Mouse (Mus musculus): ENCODE measurements around the gene Gpkow. TPM values are rescaled to one million over a fixed set of nuclear protein-coding genes. Genes with fewer than 3 reads are reported as not detected.

Gene Gpkow
- polyA plus RNA-seq, 1 experiment, result 10.9 TPM

DNA sequence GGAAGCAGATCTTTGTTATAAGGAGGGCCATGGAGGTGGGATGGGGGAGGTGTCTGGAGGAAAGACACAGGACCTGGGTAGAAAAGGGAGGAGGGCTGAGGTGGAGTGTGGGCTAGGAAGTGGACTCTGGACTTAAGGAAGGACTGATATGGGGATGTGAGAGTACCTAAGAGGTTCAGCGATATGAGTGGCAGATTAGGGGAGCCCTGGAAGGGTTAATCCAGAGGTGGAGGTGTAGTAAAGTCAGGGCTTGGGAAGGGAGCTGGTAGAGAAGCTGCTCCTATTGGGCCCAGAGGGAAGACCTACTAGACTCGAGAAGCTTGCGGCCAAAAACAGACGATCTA, 32.0 kb downstream of the Gpkow start:
- TF ChIP-seq POLR2A (IDR thresholded peaks at IDR 0.05; ENCODE audit: low read depth, low read length) (no peak), CTCF (conservative IDR thresholded peaks at IDR 0.05; ENCODE audit: insufficient read depth, insufficient read length, low read depth, low read length) (no peak)
- H3K4me1 ChIP-seq (ENCODE audit: control insufficient read depth, insufficient read depth, low read length), result 0 out of 2 replicates have a peak, but pooled peaks cover 3% of the 10 kb centered on the region
- H3K4me3 ChIP-seq (ENCODE audit: insufficient read depth, low read depth, low read length), result peak overlapping the region; percentile 71
- 15% methylated on average over 4 of the region's 4 CpGs for WGBS
- H3K27ac ChIP-seq (ENCODE audit: insufficient read depth, low read depth, low read length), result no peak overlapping the region
- H3K27me3 ChIP-seq (replicated peaks; ENCODE audit: control insufficient read depth, insufficient read depth, low read length), result no peaks in the 10 kb centered on the region
- H3K36me3 ChIP-seq (ENCODE audit: control insufficient read depth, insufficient read depth, low read length), result no peaks in the 10 kb centered on the region
- no peak for DNase-seq

DNA sequence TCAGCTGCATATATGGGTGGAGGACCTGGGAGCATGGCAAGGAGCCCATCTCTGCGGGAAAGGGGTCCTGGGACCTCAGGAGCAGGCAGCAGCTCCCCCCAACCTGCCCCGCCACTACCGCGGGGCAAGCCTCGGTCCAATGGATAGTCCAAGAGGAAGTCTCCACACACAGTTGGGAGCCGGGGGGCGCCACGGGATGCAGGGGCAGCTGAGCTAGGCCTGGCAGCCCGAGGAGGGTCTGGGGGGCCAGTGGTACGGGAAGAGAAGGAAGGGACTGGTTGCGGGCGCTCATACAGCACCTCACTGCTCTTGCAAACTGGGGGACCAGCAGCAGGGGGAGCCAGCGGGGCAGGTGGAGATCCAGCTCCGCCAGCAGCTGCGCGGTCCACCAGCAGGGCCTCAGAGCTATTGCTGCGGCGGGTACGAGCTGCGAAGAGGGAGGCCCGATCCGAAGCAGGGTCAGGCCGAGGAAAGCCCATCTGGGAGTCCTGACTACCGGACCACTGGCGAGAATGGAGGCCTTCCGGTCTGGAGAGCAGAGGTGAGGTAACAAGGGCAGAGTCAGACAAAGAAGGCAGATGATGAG, 36.7 kb downstream of the Gpkow start:
- 32% methylated on average over 17 of the region's 26 CpGs for WGBS
- 0 out of 2 replicates have a peak, but pooled peaks cover 3% of the 10 kb centered on the region for H3K4me1 ChIP-seq (ENCODE audit: control insufficient read depth, insufficient read depth, low read length)
- H3K36me3 ChIP-seq (ENCODE audit: control insufficient read depth, insufficient read depth, low read length), result no peaks in the 10 kb centered on the region
- peak; percentile 66 for DNase-seq
- no peaks in the 10 kb centered on the region for H3K27me3 ChIP-seq (replicated peaks; ENCODE audit: control insufficient read depth, insufficient read depth, low read length)
- H3K4me3 ChIP-seq (ENCODE audit: insufficient read depth, low read depth, low read length), result no peak overlapping the region
- H3K27ac ChIP-seq (ENCODE audit: insufficient read depth, low read depth, low read length), result no peak overlapping the region
- TF ChIP-seq POLR2A (IDR thresholded peaks at IDR 0.05; ENCODE audit: low read depth, low read length), result no peak
- peak; percentile 52 for TF ChIP-seq CTCF (conservative IDR thresholded peaks at IDR 0.05; ENCODE audit: insufficient read depth, insufficient read length, low read depth, low read length)

DNA sequence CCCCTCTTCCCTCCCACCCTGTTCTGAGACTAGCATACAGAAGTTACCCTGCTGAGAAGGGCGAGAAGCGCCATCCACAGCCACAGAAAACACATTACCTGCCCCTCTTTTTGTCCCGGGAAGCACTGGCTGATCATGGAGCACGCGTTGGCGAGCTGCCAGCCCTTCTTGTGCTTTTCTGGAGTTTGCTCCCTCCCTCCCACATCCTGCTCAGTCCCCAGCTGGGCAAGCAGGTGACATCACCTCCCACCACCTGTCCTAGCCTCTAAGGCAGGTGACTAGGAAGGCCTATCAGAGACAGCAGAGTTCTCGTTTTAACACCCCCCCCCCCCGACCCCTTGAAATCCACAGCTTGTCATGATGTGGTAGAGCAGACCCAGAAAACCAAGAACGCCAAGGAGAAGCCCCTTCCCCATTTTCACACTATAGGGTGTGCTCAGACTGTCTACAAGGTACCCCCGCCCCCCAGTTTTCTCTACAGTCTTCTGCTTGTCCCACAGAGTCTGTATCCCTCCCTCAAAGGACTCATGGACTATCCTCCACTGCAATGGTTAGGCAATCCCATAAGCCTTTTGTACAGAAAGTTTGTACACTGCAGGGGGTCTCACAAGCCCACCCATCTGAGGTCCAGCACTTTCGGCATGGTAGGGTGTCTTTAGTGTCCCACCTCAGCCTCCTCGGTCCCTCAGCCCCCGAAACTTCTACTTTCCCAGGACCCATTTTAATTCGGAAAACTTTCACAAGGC, 42.6 kb downstream of the Gpkow start:
- 40% methylated on average over 14 of the region's 14 CpGs for WGBS
- TF ChIP-seq POLR2A (IDR thresholded peaks at IDR 0.05; ENCODE audit: low read depth, low read length) (no peak), CTCF (conservative IDR thresholded peaks at IDR 0.05; ENCODE audit: insufficient read depth, insufficient read length, low read depth, low read length) (no peak)
- H3K27me3 ChIP-seq (replicated peaks; ENCODE audit: control insufficient read depth, insufficient read depth, low read length), result no peaks in the 10 kb centered on the region
- H3K4me1 ChIP-seq (ENCODE audit: control insufficient read depth, insufficient read depth, low read length), result no peaks in the 10 kb centered on the region
- H3K27ac ChIP-seq (ENCODE audit: insufficient read depth, low read depth, low read length), result peak overlapping the region; percentile 85
- peak; percentile 83 for DNase-seq
- no peak overlapping the region for H3K4me3 ChIP-seq (ENCODE audit: insufficient read depth, low read depth, low read length)
- H3K36me3 ChIP-seq (ENCODE audit: control insufficient read depth, insufficient read depth, low read length), result no peaks in the 10 kb centered on the region

DNA sequence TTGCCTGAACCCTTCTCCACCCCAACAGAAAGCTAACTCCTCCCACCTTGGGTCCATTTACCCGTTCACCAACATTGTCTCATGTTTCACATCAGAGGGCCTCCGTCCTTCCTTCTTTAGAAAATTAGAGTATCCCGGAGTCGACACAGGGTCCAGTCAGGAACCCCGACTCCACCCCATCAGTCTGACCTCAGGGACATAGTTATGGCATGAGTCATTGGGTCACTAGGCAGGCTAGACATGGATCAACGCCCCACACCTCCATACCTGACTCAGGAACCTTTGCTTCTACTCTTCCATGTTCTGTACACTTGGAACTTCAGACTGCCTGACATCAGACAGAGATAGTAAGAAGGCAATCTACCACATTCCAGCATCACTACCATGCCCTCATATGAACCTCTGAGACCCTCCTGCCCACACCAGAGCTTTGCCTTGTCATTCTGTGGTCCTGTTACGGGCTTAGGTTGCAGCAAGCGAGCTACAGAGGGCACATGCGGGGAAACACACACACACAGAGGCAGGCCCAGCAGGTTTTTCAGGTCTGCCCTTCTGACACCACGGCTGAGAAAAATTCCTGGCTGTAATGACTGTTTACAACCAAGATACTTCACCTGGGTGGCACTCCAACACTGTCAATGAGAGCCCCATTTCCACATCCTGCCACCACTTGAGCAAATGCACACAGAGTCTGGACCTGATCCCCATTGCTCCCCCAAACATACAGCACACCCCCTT, 43.3 kb downstream of the Gpkow start:
- Histone ChIP-seq H3K4me1 (ENCODE audit: control insufficient read depth, insufficient read depth, low read length) (no peaks in the 10 kb centered on the region), H3K27me3 (replicated peaks; ENCODE audit: control insufficient read depth, insufficient read depth, low read length) (no peaks in the 10 kb centered on the region), H3K36me3 (ENCODE audit: control insufficient read depth, insufficient read depth, low read length) (no peaks in the 10 kb centered on the region), H3K27ac (ENCODE audit: insufficient read depth, low read depth, low read length) (peak overlapping the region; percentile 85), H3K4me3 (ENCODE audit: insufficient read depth, low read depth, low read length) (peak overlapping the region; percentile 57)
- whole genome bisulfite sequencing, result 31% methylated on average over 10 of the region's 10 CpGs
- no peak for TF ChIP-seq CTCF (conservative IDR thresholded peaks at IDR 0.05; ENCODE audit: insufficient read depth, insufficient read length, low read depth, low read length)
- no peak for TF ChIP-seq POLR2A (IDR thresholded peaks at IDR 0.05; ENCODE audit: low read depth, low read length)
- peak; percentile 36 for DNase-seq

DNA sequence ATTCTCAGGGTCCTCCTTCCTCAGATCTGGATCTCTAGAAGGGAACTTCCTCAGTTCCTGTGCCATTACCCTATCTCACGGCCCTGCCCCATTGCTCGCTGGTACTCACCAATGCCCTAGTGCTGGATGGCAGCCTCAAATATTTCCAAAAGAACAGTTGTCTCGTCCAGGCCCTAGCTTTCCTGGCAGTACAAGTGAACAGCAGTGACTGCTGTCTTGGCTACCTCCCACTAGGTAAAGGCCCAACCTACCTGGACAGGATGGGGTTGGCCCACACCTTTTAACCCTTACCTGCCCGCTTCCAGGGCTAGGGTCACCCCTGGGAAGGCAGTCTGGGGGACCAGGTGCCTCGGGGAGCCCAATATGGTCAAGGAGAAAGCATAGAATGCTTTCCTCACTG, 44.2 kb downstream of the Gpkow start:
- DNase-seq, result no peak
- Histone ChIP-seq H3K27me3 (replicated peaks; ENCODE audit: control insufficient read depth, insufficient read depth, low read length) (no peaks in the 10 kb centered on the region), H3K27ac (ENCODE audit: insufficient read depth, low read depth, low read length) (peak overlapping the region; percentile 85), H3K4me1 (ENCODE audit: control insufficient read depth, insufficient read depth, low read length) (no peaks in the 10 kb centered on the region), H3K4me3 (ENCODE audit: insufficient read depth, low read depth, low read length) (peak overlapping the region; percentile 57), H3K36me3 (ENCODE audit: control insufficient read depth, insufficient read depth, low read length) (no peaks in the 10 kb centered on the region)
- TF ChIP-seq POLR2A (IDR thresholded peaks at IDR 0.05; ENCODE audit: low read depth, low read length) (no peak), CTCF (conservative IDR thresholded peaks at IDR 0.05; ENCODE audit: insufficient read depth, insufficient read length, low read depth, low read length) (no peak)
- WGBS, result 62% methylated on average over 5 of the region's 5 CpGs

DNA sequence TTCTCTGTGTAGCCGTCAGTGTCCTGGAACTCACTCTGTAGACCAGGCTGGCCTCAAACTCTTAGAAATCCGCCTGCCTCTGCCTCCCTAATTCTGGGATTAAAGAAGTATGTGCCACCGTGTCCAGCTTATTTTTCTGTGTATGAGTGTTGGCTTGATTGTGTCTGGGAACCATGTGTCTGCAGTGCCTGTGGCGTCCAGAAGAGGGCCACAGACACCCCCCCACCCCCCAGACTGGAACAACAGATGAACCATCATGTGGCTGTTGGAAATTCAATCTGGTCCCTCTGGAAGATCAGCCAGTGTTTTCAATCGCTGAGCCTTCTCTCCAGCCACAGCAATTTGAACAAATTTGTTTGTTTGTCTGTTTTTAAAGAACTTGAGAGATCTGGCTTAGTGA, 46.5 kb downstream of the Gpkow start:
- Histone ChIP-seq H3K4me3 (ENCODE audit: insufficient read depth, low read depth, low read length) (no peak overlapping the region), H3K4me1 (ENCODE audit: control insufficient read depth, insufficient read depth, low read length) (no peaks in the 10 kb centered on the region), H3K36me3 (ENCODE audit: control insufficient read depth, insufficient read depth, low read length) (no peaks in the 10 kb centered on the region), H3K27me3 (replicated peaks; ENCODE audit: control insufficient read depth, insufficient read depth, low read length) (no peaks in the 10 kb centered on the region), H3K27ac (ENCODE audit: insufficient read depth, low read depth, low read length) (no peak overlapping the region)
- no peak for DNase-seq
- TF ChIP-seq POLR2A (IDR thresholded peaks at IDR 0.05; ENCODE audit: low read depth, low read length) (no peak), CTCF (conservative IDR thresholded peaks at IDR 0.05; ENCODE audit: insufficient read depth, insufficient read length, low read depth, low read length) (peak; percentile 39)
- 55% methylated on average over 5 of the region's 5 CpGs for WGBS

DNA sequence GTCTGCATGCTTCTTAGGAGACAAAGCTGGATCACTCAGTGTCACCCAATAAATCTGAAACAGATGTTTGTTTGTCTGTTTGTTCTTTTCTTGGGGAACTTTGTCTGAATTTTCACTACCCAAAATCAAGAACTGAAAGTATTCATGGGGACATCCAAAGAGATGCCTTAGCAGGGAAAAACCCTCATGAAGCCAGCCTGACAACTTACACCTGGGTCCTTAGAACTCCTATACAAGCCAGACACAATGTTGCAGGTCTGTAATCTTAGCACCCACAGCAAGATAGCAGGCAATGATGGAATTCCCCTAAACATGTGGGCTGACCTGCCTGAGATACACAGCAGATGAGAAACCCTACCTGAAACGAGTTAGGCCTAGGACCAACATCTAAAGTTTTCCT, 48.0 kb downstream of the Gpkow start:
- H3K4me3 ChIP-seq (ENCODE audit: insufficient read depth, low read depth, low read length), result no peak overlapping the region
- TF ChIP-seq CTCF (conservative IDR thresholded peaks at IDR 0.05; ENCODE audit: insufficient read depth, insufficient read length, low read depth, low read length) (no peak), POLR2A (IDR thresholded peaks at IDR 0.05; ENCODE audit: low read depth, low read length) (no peak)
- no peak for DNase-seq
- H3K27ac ChIP-seq (ENCODE audit: insufficient read depth, low read depth, low read length), result no peak overlapping the region
- H3K36me3 ChIP-seq (ENCODE audit: control insufficient read depth, insufficient read depth, low read length), result no peaks in the 10 kb centered on the region
- H3K4me1 ChIP-seq (ENCODE audit: control insufficient read depth, insufficient read depth, low read length), result no peaks in the 10 kb centered on the region
- H3K27me3 ChIP-seq (replicated peaks; ENCODE audit: control insufficient read depth, insufficient read depth, low read length), result no peaks in the 10 kb centered on the region
- WGBS, result 43% methylated on average over 1 of the region's 1 CpGs

Measured in kidney, adult 2 months (tissue).